Mouse (Mus musculus): ENCODE results near the gene Lyst. TPM values are rescaled to one million over a fixed set of nuclear protein-coding genes. Genes with fewer than 3 reads are reported as not detected.
A peak's percentile ranks its signal among the peaks of the same experiment; 100 is the strongest.
"Not testable (repeated sequence)": the region's sequence is repeated elsewhere in the genome, so short reads cannot be mapped to it uniquely, and the experiment has no call there.

Gene Lyst
- polyA plus RNA-seq, 1 experiment from 2014 or later, result 3.2 TPM

- peak overlapping the region; percentile 96 for H3K4me2 ChIP-seq (replicated peaks; ENCODE audit: low read depth, low read length)
- ATAC-seq (ENCODE audit: low FRiP score, low TSS enrichment), result peak; percentile 72
- peaks cover 17% of the 10 kb centered on the region for H3K4me1 ChIP-seq (ENCODE audit: insufficient read depth, low read length)
- peaks cover 38% of the 10 kb centered on the region for H3K27me3 ChIP-seq (ENCODE audit: insufficient read depth, low read length)
- peak overlapping the region; percentile 35; the same call in 1 of the 2 replicates for H3K9ac ChIP-seq (replicated peaks; ENCODE audit: low read length)
- no peaks in the 10 kb centered on the region for H3K36me3 ChIP-seq (ENCODE audit: insufficient read depth, low read length)
- H3K4me3 ChIP-seq (ENCODE audit: low read length), result peak overlapping the region; percentile 59
- no peaks in the 10 kb centered on the region for H3K9me3 ChIP-seq (ENCODE audit: low read length)
- 2% methylated on average over 46 of the region's 59 CpGs for WGBS
- no peak overlapping the region for H3K27ac ChIP-seq (ENCODE audit: low read length)
Observed at GRCm38 (mm10) chr13:13784420-13784936, 194.3 kb downstream of the Lyst start.

GRCm38 (mm10) chr13:13784981-13785783 lies 195.0 kb downstream of the Lyst start:
- 1% methylated on average over 30 of the region's 30 CpGs for WGBS

DNA sequence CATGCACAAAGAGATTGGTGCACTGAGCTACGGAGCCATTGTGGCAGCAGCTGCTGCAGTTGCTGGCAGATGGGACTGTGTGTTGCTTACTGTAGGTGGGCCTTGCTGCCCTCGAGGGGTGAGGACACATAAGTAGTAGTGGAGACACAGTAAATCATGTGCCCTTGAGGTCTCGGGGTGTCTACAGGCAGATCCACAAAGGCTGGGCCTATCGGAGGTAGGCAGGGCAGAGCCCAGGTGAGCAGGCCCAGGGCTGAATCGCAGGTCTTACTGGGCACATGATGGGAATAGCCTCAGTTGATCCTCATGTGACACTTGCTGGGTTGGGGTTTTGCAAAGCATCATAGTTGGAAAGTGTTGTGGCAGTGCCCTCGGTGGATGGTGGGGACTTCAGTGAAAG lies 196.8 kb downstream of the Lyst start:
- no peak overlapping the region for H3K9ac ChIP-seq (replicated peaks; ENCODE audit: low read length)
- no peaks in the 10 kb centered on the region for H3K36me3 ChIP-seq (ENCODE audit: insufficient read depth, low read length)
- peaks cover 17% of the 10 kb centered on the region for H3K4me1 ChIP-seq (ENCODE audit: insufficient read depth, low read length)
- no peak for ATAC-seq (ENCODE audit: low FRiP score, low TSS enrichment)
- 88% methylated on average over 6 of the region's 6 CpGs for WGBS
- H3K27me3 ChIP-seq (ENCODE audit: insufficient read depth, low read length), result peaks cover 34% of the 10 kb centered on the region
- H3K9me3 ChIP-seq (ENCODE audit: low read length), result no peaks in the 10 kb centered on the region
- H3K4me2 ChIP-seq (replicated peaks; ENCODE audit: low read depth, low read length), result no peak overlapping the region
- no peak overlapping the region for H3K4me3 ChIP-seq (ENCODE audit: low read length)
- H3K27ac ChIP-seq (ENCODE audit: low read length), result no peak overlapping the region

More at GRCm38 (mm10) chr13:13784981-13785783, 195.0 kb downstream of the Lyst start:
- Histone ChIP-seq H3K9ac (replicated peaks; ENCODE audit: low read length) (no peak overlapping the region), H3K4me3 (ENCODE audit: low read length) (peak overlapping the region; percentile 59), H3K36me3 (ENCODE audit: insufficient read depth, low read length) (no peaks in the 10 kb centered on the region), H3K4me2 (replicated peaks; ENCODE audit: low read depth, low read length) (peak overlapping the region; percentile 96), H3K27me3 (ENCODE audit: insufficient read depth, low read length) (peaks cover 38% of the 10 kb centered on the region), H3K4me1 (ENCODE audit: insufficient read depth, low read length) (peaks cover 17% of the 10 kb centered on the region), H3K27ac (ENCODE audit: low read length) (no peak overlapping the region), H3K9me3 (ENCODE audit: low read length) (no peaks in the 10 kb centered on the region)
- ATAC-seq (ENCODE audit: low FRiP score, low TSS enrichment), result peak; percentile 73; the same call in 1 of the 2 replicates

DNA sequence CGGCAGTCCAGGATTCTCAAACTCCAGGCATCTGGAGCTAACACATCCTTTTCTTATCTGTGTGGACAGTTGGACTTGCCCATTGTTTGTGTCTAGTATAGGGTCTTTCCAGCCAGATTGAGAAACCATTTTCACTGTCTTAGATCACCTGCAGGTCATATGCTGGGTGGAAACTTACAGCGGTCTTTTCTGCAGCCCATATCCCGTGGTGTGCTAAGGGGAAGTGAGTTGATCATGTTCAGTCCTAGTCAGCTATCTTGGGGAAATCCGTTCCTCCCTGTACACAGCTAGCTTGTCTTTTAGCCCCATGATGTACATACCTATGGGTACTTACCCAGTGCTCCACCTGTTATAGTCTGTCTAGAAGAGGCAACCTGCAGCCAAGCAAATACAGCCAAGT lies 197.9 kb downstream of the Lyst start:
- H3K4me2 ChIP-seq (replicated peaks; ENCODE audit: low read depth, low read length), result no peak overlapping the region
- H3K27me3 ChIP-seq (ENCODE audit: insufficient read depth, low read length), result peaks cover 29% of the 10 kb centered on the region
- H3K9me3 ChIP-seq (ENCODE audit: low read length), result no peaks in the 10 kb centered on the region
- ATAC-seq (ENCODE audit: low FRiP score, low TSS enrichment), result no peak
- H3K27ac ChIP-seq (ENCODE audit: low read length), result no peak overlapping the region
- H3K4me1 ChIP-seq (ENCODE audit: insufficient read depth, low read length), result peaks cover 17% of the 10 kb centered on the region
- H3K4me3 ChIP-seq (ENCODE audit: low read length), result no peak overlapping the region
- H3K36me3 ChIP-seq (ENCODE audit: insufficient read depth, low read length), result no peaks in the 10 kb centered on the region
- WGBS, result 90% methylated on average over 4 of the region's 4 CpGs
- H3K9ac ChIP-seq (replicated peaks; ENCODE audit: low read length), result no peak overlapping the region

DNA sequence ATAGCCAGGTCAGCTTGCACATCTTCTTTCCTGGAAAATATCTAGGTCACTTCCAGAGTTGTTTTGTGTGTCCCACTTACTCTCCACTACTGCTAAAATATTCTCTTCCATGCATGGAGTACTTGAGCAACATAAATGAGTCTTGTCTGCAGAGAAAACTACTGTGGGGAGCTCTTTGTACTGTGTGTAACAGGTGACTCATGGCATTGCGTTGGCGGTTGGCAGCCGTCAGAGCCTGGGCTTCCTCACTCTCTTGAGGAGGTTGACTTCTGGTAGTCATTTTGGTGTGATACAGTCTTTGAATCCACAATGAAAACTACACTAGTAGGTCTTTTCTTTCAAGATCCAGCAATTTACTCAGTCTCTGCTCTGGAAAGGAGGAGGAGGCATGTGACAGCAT lies 201.8 kb downstream of the Lyst start:
- Histone ChIP-seq H3K27me3 (ENCODE audit: insufficient read depth, low read length) (no peaks in the 10 kb centered on the region), H3K27ac (ENCODE audit: low read length) (no peak overlapping the region)

DNA sequence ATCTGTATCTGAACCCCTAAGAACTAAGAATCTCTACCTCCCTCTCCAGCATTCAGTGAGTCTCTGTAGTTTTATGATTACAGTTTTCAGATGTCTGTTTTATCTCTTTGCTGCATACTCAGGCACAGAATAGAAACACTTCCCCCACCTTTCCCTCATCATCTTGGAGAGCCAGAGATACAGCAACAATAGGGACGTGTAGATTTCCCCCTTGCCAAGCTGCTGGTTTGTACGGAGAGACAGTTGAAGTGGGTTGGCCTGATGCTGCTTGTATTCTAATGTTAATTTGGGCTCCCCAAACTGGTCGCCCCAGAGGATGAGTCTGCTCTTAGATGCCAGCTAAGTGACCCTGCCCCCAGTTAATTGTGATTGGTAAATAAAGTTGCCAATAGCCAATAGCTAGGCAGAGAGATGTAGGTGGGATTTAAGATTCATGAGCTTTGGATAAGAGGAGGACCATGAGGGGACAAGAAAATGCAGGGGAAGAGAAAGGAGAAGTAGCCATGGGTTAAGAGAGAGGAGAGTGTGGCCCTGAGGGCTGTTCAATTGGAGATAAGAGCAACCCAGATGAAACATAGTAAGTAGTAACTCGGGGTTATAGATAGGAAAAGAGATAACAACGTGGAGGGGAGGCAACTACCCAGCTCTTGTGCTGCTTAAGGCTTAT lies 205.1 kb downstream of the Lyst start:
- Histone ChIP-seq H3K4me3 (ENCODE audit: low read length) (no peak overlapping the region), H3K36me3 (ENCODE audit: insufficient read depth, low read length) (no peaks in the 10 kb centered on the region), H3K27me3 (ENCODE audit: insufficient read depth, low read length) (no peaks in the 10 kb centered on the region), H3K4me2 (replicated peaks; ENCODE audit: low read depth, low read length) (no peak overlapping the region), H3K4me1 (ENCODE audit: insufficient read depth, low read length) (no peaks in the 10 kb centered on the region), H3K27ac (ENCODE audit: low read length) (no peak overlapping the region), H3K9ac (replicated peaks; ENCODE audit: low read length) (no peak overlapping the region), H3K9me3 (ENCODE audit: low read length) (no peaks in the 10 kb centered on the region)
- no peak for ATAC-seq (ENCODE audit: low FRiP score, low TSS enrichment)
- WGBS, result 37% methylated on average over 5 of the region's 5 CpGs

More for the DNA sequence above, 201.8 kb downstream of the Lyst start:
- no peak for ATAC-seq (ENCODE audit: low FRiP score, low TSS enrichment)
- H3K9ac ChIP-seq (replicated peaks; ENCODE audit: low read length), result no peak overlapping the region
- WGBS, result 92% methylated on average over 3 of the region's 3 CpGs
- no peaks in the 10 kb centered on the region for H3K9me3 ChIP-seq (ENCODE audit: low read length)
- no peaks in the 10 kb centered on the region for H3K4me1 ChIP-seq (ENCODE audit: insufficient read depth, low read length)
- H3K36me3 ChIP-seq (ENCODE audit: insufficient read depth, low read length), result no peaks in the 10 kb centered on the region
- H3K4me3 ChIP-seq (ENCODE audit: low read length), result no peak overlapping the region
- H3K4me2 ChIP-seq (replicated peaks; ENCODE audit: low read depth, low read length), result no peak overlapping the region

DNA sequence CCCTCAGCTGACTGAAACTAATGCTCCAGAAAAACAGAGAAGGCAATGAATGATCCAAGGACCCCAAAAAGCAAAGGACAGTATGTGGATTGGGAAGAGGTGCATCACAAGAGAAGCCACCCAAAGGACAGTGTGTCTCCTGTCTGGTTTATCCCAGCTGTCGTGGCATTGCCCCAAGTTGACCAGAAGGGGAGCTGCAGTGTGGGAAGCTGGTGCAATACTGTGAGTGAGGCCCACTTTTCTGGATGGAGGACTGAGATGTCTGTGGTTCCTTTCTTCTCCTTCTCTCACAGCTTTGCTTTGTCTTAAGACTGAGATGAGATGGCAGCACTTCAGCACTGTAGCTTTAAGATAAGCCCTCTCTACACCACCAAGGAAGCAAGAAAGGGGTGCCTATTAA lies 205.9 kb downstream of the Lyst start:
- no peak overlapping the region for H3K9ac ChIP-seq (replicated peaks; ENCODE audit: low read length)
- no peaks in the 10 kb centered on the region for H3K4me1 ChIP-seq (ENCODE audit: insufficient read depth, low read length)
- H3K27me3 ChIP-seq (ENCODE audit: insufficient read depth, low read length), result no peaks in the 10 kb centered on the region
- no peaks in the 10 kb centered on the region for H3K9me3 ChIP-seq (ENCODE audit: low read length)
- no peak overlapping the region for H3K4me2 ChIP-seq (replicated peaks; ENCODE audit: low read depth, low read length)
- H3K27ac ChIP-seq (ENCODE audit: low read length), result no peak overlapping the region
- no peaks in the 10 kb centered on the region for H3K36me3 ChIP-seq (ENCODE audit: insufficient read depth, low read length)
- no peak for ATAC-seq (ENCODE audit: low FRiP score, low TSS enrichment)
- H3K4me3 ChIP-seq (ENCODE audit: low read length), result no peak overlapping the region
- 83% methylated on average over 1 of the region's 1 CpGs for WGBS

DNA sequence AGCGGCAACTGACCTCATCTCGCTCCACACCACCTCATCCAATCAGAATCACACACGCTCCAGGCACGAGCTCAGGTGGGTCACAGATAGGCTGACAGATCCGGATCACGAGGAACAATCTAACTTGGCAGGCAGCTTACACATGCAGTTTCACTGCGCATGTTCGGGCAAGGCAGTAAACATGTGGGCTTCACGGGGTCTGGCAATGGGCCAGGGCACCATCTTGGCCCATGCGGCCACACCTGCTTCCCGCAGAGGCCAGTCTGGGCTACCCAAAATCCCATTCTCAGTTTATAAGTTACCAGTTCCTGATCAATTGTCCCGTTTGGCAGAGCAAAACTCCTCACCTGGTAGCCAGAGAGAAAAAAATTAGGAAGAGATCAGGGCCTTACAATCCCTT lies 207.6 kb downstream of the Lyst start:
- not testable (repeated sequence) for H3K4me1 ChIP-seq (ENCODE audit: insufficient read depth, low read length); H3K9ac ChIP-seq (replicated peaks; ENCODE audit: low read length); H3K4me2 ChIP-seq (replicated peaks; ENCODE audit: low read depth, low read length); ATAC-seq (ENCODE audit: low FRiP score, low TSS enrichment); H3K9me3 ChIP-seq (ENCODE audit: low read length); H3K4me3 ChIP-seq (ENCODE audit: low read length); H3K36me3 ChIP-seq (ENCODE audit: insufficient read depth, low read length); H3K27me3 ChIP-seq (ENCODE audit: insufficient read depth, low read length); H3K27ac ChIP-seq (ENCODE audit: low read length)
- WGBS, result 92% methylated on average over 12 of the region's 12 CpGs

DNA sequence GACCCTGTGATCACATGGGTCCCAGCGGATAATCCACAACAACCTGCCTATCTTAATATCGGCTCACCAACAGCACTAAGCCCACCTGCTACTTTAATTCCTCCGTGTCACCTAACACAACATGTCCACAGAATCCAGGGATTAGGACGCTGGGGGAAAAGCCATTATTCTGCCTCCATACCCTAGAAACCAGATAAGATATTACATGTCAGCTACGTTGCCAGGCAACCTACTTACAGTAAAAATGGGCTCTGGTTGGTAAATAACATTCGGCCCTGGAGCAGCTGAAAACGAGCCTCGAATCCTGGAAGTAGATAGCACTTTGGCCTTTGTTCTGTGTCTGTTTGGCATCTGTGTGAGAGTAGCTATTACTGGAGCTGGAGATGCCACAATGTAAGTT lies 208.6 kb downstream of the Lyst start:
- H3K36me3 ChIP-seq (ENCODE audit: insufficient read depth, low read length), result no peaks in the 10 kb centered on the region

More for the DNA sequence above, 208.6 kb downstream of the Lyst start:
- Histone ChIP-seq H3K4me2 (replicated peaks; ENCODE audit: low read depth, low read length) (no peak overlapping the region), H3K4me1 (ENCODE audit: insufficient read depth, low read length) (no peaks in the 10 kb centered on the region), H3K9ac (replicated peaks; ENCODE audit: low read length) (no peak overlapping the region), H3K27me3 (ENCODE audit: insufficient read depth, low read length) (no peaks in the 10 kb centered on the region), H3K9me3 (ENCODE audit: low read length) (no peaks in the 10 kb centered on the region), H3K4me3 (ENCODE audit: low read length) (no peak overlapping the region), H3K27ac (ENCODE audit: low read length) (no peak overlapping the region)
- ATAC-seq (ENCODE audit: low FRiP score, low TSS enrichment), result no peak
- 87% methylated on average over 8 of the region's 8 CpGs for WGBS
